Mouse (Mus musculus): ENCODE measurements around the gene Hist2h2bb.

- TF ChIP-seq POLR2A (IDR thresholded peaks at IDR 0.05; ENCODE audit: borderline replicate concordance, low read depth, low read length) = no peak
- no peak for TF ChIP-seq CTCF (IDR thresholded peaks at IDR 0.05; ENCODE audit: low read depth, low read length)
Observed at GRCm38 (mm10) chr3:96225421-96225820, 44.1 kb upstream of the Hist2h2bb start.

Data from bone marrow macrophage, adult 2 months (primary cell).